Mouse (Mus musculus) R1 (cell line): ENCODE data around the gene Olfr776.
"Not testable (repeated sequence)": the region's sequence is repeated elsewhere in the genome, so short reads cannot be mapped to it uniquely, and the experiment has no call there.

Experiments used
- DNase-seq: peaks from one replicate; pipeline ENCODE4 v3.0.0-alpha.2; 2018; ENCODE audit warnings: low read depth, low spot score

The Olfr776 gene

DNA sequence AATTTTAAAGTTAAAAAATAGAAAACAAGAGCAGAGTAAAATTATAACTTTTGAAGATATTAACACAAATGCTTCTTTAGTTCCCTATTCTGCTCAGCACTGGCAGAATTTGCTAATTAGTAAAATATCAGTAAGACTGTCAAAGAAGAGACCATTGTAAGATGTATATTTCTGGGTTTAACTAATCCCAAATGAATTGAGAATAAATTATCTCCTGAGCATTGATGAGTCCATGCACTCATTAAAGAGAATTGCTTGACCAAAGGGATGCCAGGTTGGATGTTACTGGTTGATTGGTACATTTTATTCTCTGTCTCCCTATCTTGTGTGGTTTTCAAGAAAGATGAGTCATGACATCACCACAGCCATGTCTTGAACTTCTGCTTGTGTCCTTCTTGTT is at the start of gene Olfr776:
TSS of gene Olfr776 (plus strand) at position 301 of the 400 bp plus-strand sequence.
- DNase-seq: no peak

DNA sequence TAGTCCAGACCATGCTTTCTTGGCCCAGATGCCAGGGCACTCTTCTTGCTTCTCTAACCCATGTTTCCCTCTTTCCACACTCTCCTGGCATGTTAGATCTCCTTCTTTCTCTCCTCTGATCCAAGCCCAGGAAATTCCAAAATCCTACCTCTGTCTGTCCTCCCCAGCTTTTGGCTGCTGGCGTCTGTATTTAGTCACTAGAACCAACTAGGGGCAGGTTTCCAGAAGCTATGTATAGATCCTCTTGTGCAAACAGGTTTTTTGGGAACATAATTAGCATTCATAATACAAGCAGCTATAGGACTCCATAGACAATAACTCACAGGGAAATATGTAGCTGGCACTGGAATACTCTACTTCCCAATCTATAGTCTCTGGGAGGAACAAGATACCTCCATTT is 28.2 kb upstream of the Olfr776 start:
- no peak for DNase-seq

DNA sequence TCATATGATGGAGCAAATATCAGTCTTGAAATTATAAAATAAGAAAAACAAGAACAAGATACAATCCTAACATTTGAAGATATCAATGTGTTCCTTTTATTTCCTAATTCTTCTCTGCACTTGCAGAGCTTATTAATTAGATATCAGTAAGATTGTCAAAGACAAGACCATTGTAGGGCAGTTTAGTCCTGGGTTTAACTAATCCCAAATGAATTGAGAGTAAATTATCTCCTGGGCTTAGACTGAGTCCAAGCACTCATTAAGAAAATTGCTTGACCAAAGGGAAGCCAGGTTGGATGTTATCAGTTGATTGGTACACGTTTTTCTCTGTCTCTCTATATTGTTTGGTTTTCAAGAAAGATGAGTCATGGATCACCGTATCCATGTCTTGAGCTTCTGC is 23.0 kb upstream of the Olfr776 start, which contains the start of gene Olfr774:
TSS of gene Olfr774 (plus strand) at position 301 of the 400 bp plus-strand sequence.
- no peak for DNase-seq

DNA sequence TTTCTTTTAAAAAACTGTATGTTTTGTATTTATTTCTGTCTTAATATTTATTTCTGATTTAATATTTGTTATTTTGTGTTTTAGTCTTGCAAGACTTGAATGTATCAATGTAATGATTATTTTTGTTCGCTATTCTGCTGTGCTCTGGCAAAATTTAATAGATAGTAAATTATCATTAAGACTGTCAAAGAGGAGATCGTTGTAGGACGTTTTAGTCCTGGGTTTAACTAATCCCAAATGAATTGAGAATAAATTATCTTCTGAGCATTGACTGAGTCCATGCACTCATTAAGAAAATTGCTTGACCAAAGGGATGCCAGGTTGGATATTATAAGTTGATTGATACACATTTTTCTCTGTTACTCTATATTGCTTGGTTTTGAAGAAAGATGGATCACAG is 10.8 kb upstream of the Olfr776 start, which contains the start of gene Olfr775:
TSS of gene Olfr775 (plus strand) at position 301 of the 400 bp plus-strand sequence.
- no peak for DNase-seq

DNA sequence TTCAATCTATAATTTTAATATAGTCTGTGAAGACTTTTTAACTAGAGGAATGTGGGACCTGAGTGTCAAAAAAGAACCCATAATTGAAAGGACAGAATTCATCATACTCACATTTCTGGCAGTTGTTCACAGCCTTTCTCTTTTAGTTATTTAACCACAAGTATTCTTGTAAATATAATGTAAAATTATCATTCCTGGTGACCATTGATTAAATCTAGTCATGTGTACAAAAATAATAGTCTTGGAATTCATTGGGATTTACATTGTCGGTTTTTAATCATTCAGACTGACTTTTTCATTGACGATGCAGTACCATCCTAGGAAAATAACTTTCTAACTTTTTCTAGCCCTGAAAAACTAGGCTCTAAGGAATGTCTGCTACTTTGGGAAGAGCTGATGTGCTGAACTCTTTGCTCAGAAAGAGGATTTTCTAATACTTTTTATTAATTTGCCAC is 12.2 kb downstream of the Olfr776 start, which contains the start of gene Olfr777:
TSS of gene Olfr777 (minus strand) at position 405 of the 455 bp plus-strand sequence.
- no peak for DNase-seq

DNA sequence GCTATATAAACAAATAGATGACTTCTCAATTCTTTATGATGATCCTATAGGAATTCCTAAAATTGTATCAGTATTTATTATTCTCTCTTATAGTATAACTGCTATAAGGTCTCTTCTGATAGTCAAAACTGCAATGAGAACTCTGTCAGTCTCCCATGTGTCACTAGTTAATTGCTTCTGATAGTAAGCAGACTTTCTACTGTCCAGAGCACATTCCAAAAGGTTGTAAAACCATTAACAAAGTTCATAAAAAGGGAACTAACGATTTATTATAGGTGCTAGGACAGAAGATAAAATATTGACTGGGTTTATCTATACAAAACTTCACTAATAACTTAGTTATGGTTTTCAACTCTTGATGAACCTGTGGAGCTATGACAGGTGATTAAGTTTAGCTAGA is 54.0 kb downstream of the Olfr776 start:
- not testable (repeated sequence) for DNase-seq

DNA sequence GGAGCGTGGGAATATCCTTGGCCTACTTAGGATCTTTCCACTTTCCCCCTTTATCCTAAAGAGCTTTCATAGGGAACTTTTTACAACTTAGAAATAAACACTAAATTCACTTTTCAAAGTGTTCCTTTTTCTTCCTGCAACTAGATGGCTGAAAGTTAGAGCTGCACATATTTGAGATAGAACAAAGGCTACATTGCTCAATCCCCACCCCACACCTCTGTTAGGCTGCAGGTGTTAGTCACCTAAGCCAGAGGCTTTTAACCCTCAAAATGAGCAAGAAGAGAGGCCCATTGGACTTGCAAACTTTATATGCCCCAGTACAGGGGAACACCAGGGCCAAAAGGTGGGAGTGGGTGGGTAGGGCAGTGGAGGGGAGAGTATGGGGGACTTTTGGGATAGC is 54.6 kb downstream of the Olfr776 start:
- not testable (repeated sequence) for DNase-seq
